8 mouse cellular contexts compared by ENCODE assay signal in genomic region chr1:133735995-133736652, GRCm38 (mm10). TPM values are rescaled to one million over a fixed set of nuclear protein-coding genes. Genes with fewer than 3 reads are reported as not detected.
DNase-seq lines count a peak whose midpoint lies in the region; ATAC-seq lines count a peak whose summit lies in the region.

No protein-coding gene starts in this region.

- H3K4me3 ChIP-seq in hindbrain, embryonic 11.5 days (ENCODE audit: low read depth, low read length) = peak overlapping the region; percentile 32
- H3K4me3 ChIP-seq in lung, embryonic 15.5 days = peak overlapping the region; percentile 29

- no peaks in the 10 kb centered on the region for H3K4me1 ChIP-seq in hindbrain, embryonic 11.5 days (replicated peaks; ENCODE audit: control insufficient read depth, insufficient read depth, low read length)
- H3K4me1 ChIP-seq in lung, embryonic 15.5 days = peaks cover 13% of the 10 kb centered on the region; the same call in 1 of the 2 replicates

- peak overlapping the region; percentile 69 for H3K9ac ChIP-seq in hindbrain, embryonic 11.5 days (ENCODE audit: low read depth, low read length)
- H3K9ac ChIP-seq in lung, embryonic 15.5 days = peak overlapping the region; percentile 39; the same call in 1 of the 2 replicates

- no peak overlapping the region for H3K27ac ChIP-seq in hindbrain, embryonic 11.5 days (ENCODE audit: low read depth, low read length)
- H3K27ac ChIP-seq in lung, embryonic 15.5 days = no peak overlapping the region

- no peaks in the 10 kb centered on the region for H3K27me3 ChIP-seq in hindbrain, embryonic 11.5 days (ENCODE audit: control insufficient read depth, insufficient read depth, low read length)
- H3K27me3 ChIP-seq in lung, embryonic 15.5 days = no peaks in the 10 kb centered on the region

- H3K4me2 ChIP-seq in hindbrain, embryonic 11.5 days (replicated peaks; ENCODE audit: low read depth, low read length) = peak overlapping the region; percentile 46
- H3K4me2 ChIP-seq in lung, embryonic 15.5 days = peak overlapping the region; percentile 52

- peak; percentile 84 for ATAC-seq in frontal cortex, adult (ENCODE audit: low TSS enrichment)
- ATAC-seq in hindbrain, embryonic 11.5 days (ENCODE audit: low FRiP score) = peak; percentile 79
- peak; percentile 83; the same call in 1 of the 2 replicates for ATAC-seq in lung, embryonic 15.5 days (ENCODE audit: borderline replicate concordance, extremely low read depth, low FRiP score, low TSS enrichment)

- DNase-seq in adipocyte (ENCODE audit: low spot score) = peak; percentile 42
- DNase-seq in cerebellum, postnatal 10 days = peak; percentile 88 to 89
- DNase-seq in hindbrain, embryonic 11.5 days (ENCODE audit: low spot score) = peak; percentile 84
- DNase-seq in layer of hippocampus, postnatal 10 days (ENCODE audit: low spot score in 2 of 2) = peak; percentile 84 to 85
- peak; percentile 83 for DNase-seq in retina, postnatal 1 day
- DNase-seq in c-Kit-positive CD71-positive TER-119-positive erythroid progenitor cells, embryonic 14.5 days (ENCODE audit: low spot score) = no peak

- no peaks in the 10 kb centered on the region for H3K9me3 ChIP-seq in hindbrain, embryonic 11.5 days (ENCODE audit: control insufficient read depth, low read length)
- H3K9me3 ChIP-seq in lung, embryonic 15.5 days = no peaks in the 10 kb centered on the region

- WGBS in hindbrain, embryonic 11.5 days = 15% methylated on average over 17 of the region's 17 CpGs
- WGBS in lung, embryonic 15.5 days = 8% methylated on average over 17 of the region's 17 CpGs

- no peaks in the 10 kb centered on the region for H3K36me3 ChIP-seq in hindbrain, embryonic 11.5 days (ENCODE audit: control insufficient read depth, insufficient read depth, low read length)
- H3K36me3 ChIP-seq in lung, embryonic 15.5 days = no peaks in the 10 kb centered on the region

RNA-seq across cellular contexts. Expression of gene Lax1, which starts 46.2 kb away (rescaled TPM):
- 0.12 and 0.22 TPM in 2 replicates for polyA plus RNA-seq in hindbrain, embryonic 11.5 days (2014; fragmentation: Nextera tagmentation; extraction: Ambion mirVana)
- under 1 TPM in 1 of 2 experiments, not detected in 1; 0.29 TPM for total RNA-seq in layer of hippocampus, postnatal 10 days (2021)
- 0.18 and 0.75 TPM in 2 replicates for polyA plus RNA-seq in lung, embryonic 15.5 days (2015; fragmentation: Nextera tagmentation; extraction: Ambion mirVana)
